Mouse (Mus musculus) induced T-regulatory cell, adult 2 months (primary cell): ENCODE measurements around the gene Ttyh2.
A peak's percentile ranks its signal among the peaks of the same experiment; 100 is the strongest.
"Not testable (repeated sequence)": the region's sequence is repeated elsewhere in the genome, so short reads cannot be mapped to it uniquely, and the experiment has no call there.

Source experiments
- DNase-seq: peaks from one replicate; pipeline ENCODE4 v3.0.0-alpha.2; 2012; ENCODE audit warnings: low read depth

Gene Ttyh2

DNA sequence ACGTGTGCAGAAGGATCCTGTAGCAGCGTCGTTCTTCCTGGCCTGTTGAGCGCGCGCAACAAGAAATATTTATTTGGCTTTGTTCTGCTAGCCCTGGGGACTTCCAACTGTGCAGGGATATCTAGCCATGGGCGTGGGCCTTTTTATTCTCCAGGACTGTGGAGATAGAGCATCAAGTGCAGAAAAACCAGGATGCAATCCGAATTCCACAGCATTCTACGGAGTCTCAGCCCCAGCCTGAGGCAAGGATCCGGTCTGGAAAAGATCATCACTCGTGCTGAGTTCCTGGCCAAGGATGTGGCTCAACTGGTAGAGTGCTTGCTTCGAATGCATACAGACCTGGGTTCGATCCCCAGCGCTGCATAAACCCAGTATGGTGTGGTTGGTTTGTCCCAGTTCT lies 13.1 kb upstream of the Ttyh2 start:
- no peak for DNase-seq

- DNase-seq = peak; percentile 78
These were observed 12.4 kb upstream of the Ttyh2 start for GRCm38 (mm10) chr11:114662746-114663362.

- DNase-seq = no peak
These were observed 11.1 kb upstream of the Ttyh2 start for GRCm38 (mm10) chr11:114664164-114664563.

DNA sequence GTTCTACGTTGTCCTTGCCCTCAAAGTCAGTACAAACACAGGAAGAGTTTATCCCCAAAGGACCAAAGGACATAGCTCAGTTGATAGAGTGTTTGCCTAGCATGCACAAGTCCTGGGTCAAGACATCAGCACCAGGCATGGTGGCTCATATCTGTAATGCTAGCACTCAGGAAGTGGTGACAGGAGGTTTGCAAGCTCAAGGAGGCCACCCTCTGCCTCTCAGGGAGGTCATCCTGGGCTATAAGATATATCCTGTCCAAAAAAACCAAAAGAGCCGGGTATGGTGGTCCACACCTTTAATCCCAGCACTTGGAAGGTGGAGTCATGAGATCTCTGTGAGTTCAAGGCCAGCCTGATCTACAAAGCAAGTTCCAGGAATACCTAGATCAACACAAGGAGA lies 9.8 kb upstream of the Ttyh2 start:
- no peak for DNase-seq

DNA sequence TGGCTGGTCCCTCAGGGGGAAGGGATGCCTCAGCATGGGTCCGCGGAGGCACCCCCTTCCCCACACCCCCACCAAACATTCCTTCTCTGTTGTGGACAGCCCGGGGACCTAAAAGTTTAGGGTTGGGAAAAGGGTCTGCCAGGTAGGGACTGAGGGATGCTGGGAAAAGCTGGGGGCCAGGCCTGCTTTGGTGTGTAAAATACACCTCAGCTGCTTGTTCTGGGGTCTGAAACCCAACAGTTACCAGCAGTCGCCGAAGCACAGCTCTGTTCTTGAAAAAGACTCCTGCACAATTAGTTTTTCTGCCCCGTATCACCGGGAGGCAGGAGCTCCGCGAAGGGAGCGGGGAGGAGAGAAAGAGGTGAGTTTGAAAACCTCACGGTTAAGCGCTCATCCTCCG lies 8.4 kb upstream of the Ttyh2 start:
- DNase-seq = no peak

GRCm38 (mm10) chr11:114667236-114667931 lies 7.8 kb upstream of the Ttyh2 start:
- no peak for DNase-seq

GRCm38 (mm10) chr11:114667932-114668285 lies 7.3 kb upstream of the Ttyh2 start:
- DNase-seq = peak; percentile 75

DNA sequence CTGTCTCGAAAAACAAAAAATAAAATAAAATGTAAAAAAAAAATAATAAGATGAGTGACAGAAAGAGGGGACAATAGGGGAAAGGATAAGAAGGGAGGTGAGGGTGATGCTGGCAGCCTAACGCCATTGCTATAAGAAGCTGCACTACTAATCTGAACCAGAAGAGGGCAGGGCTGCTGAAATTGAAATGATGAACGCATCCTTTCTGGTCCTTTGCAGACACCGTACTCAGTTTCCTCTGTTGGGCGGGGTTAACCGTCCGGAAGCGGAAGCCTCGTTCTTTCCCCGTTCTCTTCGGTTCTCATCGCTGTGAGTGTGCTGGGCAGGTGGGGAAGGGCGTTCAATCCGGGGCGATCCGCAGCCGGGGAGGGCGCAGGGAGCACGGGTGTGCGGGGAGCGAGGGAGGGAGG lies 6.9 kb upstream of the Ttyh2 start, which contains the start of gene Rpl38:
TSS of gene Rpl38 (plus strand) at position 224 of the 410 bp plus-strand sequence.
- DNase-seq = peak; percentile 99

DNA sequence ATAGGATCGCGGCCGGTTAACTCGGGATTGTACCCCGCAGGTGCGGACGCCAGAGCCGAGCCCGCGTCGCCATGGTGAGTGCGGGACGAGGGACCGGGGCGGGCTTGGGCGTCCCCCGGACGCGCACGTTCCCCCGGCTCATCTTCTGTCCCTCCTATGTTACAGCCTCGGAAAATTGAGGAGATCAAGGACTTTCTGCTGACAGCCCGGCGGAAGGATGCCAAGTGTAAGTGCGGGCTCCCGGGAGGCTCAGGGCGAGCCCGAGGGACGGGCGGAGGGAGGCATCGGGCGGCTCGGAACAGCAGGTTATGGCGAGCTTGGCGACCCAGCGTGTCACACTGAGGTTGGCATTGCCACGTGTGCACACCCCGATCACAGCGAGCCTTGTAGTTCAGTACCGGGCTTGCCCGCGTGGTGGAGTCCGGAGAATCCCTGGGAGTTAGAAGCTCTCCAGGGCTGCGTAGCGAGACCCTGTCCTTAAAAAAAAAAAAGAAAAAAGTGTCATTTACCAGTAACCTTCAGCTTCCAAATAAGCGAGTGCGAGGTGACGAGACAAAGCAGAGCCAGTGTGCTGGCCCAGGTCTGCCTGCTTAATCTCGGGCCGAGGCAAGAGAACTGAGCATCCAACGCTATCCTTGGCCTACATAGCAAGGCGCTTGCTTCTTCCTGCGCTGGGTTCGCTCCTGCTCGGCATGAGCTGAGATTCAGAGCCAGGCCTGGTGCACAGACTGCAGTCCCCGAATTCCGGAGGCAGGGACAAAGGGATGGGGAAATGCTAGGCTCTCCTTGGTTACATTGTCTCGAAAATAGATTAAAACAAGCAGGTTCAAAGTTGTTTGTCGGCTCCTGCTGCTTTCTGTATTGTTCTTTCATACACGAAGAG lies 6.2 kb upstream of the Ttyh2 start:
- peak; percentile 89 for DNase-seq

- peak; percentile 76 for DNase-seq
These were observed 5.5 kb upstream of the Ttyh2 start for GRCm38 (mm10) chr11:114669651-114670168.

- no peak for DNase-seq
These were observed 4.1 kb upstream of the Ttyh2 start for GRCm38 (mm10) chr11:114671147-114671546.

DNA sequence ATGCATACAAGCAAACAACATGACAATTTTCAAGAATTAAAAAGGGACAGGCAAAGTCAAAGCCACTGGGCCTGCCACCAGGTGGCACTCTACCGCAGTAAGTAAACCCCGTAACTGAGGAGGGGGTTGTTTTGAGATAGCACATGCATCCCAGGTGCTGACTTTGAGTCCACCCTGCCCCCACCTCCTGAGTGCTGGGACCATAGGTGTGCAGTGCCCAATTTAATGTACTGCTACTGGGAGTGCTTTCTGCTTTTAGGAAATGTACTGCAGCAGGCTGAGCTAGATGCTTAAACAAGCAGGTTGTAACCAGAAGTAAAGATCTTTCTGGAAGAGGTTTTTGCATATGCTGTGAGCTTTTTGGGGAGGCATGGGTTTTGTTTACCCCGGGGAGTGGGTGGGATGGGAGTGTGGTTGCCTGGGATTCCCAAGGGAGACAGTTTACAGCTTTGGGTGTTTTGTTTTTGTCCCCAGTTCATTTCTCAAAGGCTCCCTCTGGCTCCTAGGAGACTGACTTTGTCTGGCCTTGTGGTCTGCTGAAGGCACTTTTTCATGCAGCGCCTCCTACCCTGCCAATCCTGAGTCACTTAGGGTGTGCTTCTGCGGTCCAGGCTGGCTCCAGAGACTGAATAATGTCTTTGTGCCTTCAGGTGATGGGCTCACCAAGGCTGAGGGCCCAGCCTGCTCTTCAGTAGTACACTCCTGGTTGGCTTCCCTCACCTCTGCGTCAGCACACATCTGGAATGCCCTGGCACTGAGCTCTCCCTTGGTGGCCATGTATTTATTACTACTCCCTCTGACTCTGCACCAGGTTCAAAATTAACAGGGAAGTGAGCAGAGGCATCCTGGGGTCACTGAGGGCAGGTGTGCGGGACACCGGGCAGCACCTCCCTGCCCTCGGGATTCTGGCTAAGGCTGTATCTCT lies 2.2 kb upstream of the Ttyh2 start:
- peak; percentile 71 for DNase-seq

GRCm38 (mm10) chr11:114673719-114674050 lies 1.5 kb upstream of the Ttyh2 start:
- no peak for DNase-seq

GRCm38 (mm10) chr11:114674180-114674579 lies 1.1 kb upstream of the Ttyh2 start:
- DNase-seq = no peak

DNA sequence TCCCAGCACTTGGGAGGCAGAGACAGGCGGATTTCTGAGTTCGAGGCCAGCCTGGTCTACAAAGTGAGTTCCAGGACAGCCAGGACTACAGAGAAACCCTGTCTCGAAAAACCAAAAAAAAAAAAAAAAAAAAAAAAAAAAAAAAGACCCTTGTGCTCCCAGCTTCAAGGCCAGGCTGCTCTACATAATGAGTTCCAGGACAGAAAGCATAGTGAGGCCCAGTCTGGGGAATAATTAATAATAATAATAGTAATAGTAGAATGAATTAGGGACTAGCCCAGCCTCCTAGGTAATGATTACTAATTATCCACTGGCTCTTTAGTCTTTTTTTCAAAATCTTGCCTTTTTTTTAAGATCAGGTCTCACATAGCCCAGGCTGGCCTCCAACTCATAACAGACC lies 435 bp upstream of the Ttyh2 start:
- DNase-seq = not testable (repeated sequence)

DNA sequence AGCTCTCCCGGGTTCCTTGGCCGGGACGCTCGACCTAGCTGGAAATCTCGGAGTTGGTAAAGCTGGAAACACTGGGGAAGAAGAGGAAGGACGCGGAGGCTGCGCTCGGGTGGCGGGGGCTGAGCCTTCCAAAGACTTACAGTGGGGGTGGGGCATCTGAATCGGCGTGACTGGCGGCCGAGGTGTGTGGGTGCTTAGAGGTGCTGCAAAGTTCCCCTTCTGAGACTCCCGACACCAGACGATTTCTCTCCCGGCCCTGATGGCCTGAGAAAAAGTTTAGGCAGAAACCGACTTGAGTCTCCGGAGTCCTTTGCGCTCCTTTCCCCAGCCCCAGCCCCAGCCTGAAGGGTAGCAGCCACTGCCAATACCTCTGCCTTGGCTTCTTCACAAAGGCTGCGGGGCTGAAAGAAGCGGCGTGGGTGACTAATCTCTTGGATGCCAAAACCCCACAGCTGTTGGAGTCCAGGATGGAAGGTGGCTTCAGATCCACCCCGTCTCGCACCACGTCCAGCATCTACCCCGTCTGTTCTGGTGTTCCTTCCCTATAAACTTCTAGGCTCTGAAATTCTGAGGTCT lies 683 bp downstream of the Ttyh2 start:
- peak; percentile 59 for DNase-seq

- no peak for DNase-seq
These were observed 1.2 kb downstream of the Ttyh2 start for GRCm38 (mm10) chr11:114676431-114676830.

DNA sequence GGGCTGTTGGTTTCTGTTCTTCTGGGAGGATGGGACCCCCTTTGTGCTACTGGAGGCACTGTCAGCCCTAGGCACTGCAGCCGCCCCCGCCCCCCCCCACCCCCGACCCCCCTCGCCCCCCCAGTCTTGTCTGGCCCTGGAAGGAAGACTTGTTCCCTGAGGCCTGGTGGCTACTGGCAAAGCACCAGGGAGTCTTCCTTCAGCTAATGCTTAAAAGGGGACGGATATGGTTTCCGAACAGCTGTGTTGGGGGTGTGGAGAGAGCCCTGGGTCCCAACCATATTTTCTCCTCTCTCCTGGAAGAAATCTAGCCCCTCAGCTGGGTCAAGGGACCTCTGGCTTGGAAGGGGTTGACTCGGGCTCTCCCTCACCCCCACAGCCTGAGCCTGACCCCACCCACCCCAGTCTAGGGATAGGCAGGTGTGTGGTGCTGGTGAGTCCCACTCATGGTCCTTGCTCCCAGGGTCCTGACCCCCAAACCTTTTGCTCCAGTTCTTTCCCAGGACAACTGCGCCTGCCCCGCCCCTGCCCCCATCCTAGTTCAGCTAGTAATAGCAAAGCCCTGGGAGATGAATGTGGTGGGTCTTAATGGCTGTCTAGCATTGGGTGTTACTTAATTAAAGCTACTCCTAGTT lies 1.8 kb downstream of the Ttyh2 start:
- no peak for DNase-seq

GRCm38 (mm10) chr11:114679582-114679981 lies 4.4 kb downstream of the Ttyh2 start:
- no peak for DNase-seq

DNA sequence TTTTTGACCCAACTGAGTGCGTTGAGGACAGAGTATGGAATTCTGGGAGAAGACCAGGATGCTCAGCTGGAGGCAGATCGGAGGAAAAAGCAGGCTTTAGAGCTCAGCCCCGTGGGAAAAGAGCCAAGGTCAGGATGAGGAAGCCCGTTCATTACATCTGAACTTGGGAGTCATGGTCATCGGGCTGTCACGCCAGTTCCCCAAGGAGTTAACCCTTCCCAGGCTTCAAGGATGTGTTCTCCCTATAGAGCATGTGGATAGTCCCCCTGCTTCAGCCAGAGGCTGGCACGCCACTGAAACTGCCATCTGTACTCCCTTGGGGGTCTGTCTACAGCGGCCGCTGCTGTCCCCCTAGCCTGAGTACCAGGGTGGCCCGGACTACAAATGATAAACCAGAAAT lies 5.1 kb downstream of the Ttyh2 start:
- no peak for DNase-seq

- DNase-seq = no peak
These were observed 5.8 kb downstream of the Ttyh2 start for GRCm38 (mm10) chr11:114681054-114681453.
